Mouse (Mus musculus): Measurements from ENCODE around the gene Sds.
"Not testable (repeated sequence)": the region's sequence is repeated elsewhere in the genome, so short reads cannot be mapped to it uniquely, and the experiment has no call there.

Gene Sds

DNA sequence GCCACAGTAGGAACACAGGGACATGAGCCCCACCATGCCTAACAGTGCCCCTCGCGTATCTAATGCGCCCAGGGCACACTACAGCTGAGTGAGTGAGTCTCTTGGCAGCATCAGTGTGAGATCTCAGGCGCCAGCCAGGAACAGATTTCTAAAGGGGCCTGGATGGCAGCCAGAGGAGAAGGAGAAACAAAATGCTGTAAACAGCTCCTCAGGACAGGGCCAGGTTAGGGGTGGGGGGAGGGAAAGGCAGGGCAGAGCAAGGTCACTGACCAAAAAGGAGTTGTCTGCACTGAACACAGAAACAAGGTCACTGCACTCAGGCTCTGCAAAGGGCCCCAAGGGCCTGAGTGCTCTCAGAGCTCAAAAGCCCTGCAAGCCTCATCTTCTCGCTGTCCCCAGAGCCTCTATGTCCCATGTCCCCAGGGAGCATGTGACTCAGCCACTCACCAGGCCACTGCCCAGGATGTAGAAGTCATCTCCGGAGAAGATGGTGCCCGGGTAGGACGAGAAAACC lies 14.4 kb downstream of the Sds start:
- DNase-seq (ENCODE audit: low read depth, low spot score) = no peak

DNA sequence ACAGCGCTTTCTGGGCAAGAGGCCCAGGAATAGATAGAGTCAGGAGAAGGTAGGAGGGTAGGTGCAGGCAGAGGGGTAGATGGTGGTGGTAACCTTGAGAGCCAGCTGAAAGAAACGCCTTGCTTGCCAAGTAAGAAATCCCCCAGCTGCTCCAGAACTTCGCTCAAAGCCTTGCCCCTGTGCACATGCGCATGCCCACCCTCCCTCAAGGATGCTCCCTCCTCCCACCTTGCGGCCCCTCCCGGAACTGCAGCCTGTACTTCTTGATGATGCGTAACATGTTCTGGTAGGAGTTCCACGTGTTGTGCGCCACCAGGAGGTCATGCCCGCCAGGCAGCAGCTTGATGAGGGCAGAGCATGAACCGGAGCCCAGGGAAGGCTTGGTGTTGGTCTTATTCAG lies 16.1 kb downstream of the Sds start:
- no peak for DNase-seq (ENCODE audit: low read depth, low spot score)

DNA sequence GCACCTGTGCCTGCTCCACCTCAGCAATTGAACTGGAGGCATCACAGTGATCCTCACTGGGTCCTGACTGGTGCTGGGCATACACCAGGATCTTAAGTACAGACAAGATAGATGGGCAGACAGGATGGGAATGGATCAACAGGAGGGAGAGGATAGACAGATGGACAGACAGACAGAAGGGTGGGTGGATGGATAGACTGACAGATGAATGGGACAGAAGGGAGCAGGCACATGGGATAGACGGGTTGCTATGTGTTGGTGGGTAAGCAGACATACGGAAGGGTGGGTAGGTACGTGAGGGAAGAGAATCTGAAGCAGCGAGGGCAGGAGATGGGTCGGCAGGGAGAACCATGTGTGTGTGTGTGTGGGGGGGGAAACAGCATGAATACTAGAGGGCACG lies 17.1 kb downstream of the Sds start:
- DNase-seq (ENCODE audit: low read depth, low spot score) = no peak

DNA sequence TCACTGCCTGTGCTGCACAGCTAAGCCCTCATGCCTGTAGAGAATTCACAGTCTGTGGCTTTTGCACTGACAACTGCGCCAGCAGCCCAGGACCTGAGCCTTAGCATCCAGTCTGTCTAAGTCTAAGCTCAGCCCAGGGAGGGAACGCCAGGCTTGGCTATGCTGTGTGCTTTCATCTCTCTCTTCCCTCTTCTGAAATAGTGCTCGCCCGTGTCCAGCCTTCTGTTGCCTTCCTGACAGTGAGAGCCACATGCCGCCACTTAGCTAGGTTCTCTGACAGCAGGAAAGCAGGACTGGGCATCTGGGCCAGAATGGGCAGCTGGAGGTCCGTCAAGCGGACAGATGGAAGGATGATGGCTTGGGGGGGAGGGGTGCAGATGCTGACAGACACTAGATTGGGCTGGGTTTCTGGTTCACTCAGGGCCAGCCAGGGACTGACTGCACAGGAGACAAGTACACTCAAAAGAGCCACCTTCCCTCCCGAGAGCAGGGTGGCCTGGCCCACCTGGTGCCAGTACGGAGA lies 17.6 kb downstream of the Sds start:
- no peak for DNase-seq (ENCODE audit: low read depth, low spot score)

DNA sequence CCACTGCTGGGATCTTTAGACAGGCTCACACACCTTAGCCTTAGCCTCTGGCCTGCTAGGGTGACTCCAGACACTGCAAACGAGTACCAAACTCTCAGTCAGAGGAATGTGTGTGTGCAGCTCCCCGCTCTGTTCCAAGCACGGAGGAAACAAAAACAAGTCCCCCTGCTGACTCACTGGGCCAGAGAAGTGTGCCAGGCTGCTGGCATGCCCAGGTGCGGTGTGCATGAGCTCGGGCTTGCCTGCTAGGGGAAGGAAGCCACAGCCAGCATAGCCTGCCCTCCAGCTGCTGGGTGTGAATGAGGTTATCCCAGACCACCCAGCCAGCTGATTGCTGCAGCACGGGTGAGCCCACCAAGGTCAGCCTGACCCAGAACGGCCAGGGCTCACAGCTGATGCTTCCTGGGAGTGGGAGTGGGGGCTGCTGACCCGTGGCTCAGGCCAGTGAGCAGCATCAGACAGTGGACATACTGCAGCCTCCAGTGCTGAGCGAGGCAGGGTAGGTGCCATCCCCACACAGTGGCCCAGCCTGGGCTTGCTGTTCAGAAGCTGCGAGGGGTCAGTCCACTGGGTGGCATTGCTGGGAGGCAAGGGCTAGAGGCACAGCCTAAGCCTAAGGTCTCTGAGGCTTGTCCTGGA lies 18.9 kb downstream of the Sds start:
- no peak for DNase-seq (ENCODE audit: low read depth, low spot score)

DNA sequence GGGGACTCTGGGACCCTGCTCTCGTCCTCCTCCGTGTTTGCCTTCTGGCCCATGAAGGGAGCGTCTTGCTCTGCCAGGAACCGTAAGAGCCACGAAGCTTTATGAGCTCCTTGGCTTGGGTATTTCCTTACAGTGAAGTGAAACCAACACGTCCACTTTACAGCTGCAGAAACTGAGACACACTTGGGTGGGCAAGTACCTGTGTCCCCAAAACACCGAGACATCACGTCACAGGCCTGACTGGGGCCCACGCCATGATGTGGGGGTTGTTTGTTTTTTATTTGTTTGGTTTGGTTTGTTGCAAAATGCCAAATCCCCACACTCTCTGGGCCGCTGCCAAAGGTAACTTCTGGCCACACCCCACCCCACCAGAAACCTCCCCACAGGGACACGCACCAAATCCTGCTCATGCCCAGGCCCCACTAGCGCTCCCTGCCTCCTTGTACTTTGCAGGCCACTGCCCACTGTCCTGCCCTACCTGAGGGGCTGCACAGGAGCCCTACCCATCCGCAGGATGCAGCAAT lies 19.4 kb downstream of the Sds start:
- DNase-seq (ENCODE audit: low read depth, low spot score) = no peak

DNA sequence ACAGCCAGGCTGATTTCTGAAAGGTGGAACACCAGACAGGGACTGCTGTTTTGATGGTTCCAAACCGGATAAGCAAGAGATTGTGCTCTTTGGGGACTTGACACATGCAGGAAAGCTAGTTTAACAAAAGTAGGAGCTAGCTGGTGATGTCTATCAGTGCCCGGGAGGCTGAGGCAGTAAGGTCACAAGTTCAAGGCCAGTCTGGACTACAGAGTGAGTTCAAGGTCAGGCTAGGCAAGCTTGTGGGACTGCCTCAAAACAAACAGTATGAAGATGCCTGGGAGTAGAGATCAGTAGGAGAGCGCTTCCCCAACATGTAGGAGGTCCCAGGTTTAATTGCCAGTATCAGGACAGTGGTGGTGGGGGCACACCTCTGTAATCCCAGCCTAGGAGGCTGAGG lies 20.7 kb downstream of the Sds start:
- DNase-seq (ENCODE audit: low read depth, low spot score) = no peak

DNA sequence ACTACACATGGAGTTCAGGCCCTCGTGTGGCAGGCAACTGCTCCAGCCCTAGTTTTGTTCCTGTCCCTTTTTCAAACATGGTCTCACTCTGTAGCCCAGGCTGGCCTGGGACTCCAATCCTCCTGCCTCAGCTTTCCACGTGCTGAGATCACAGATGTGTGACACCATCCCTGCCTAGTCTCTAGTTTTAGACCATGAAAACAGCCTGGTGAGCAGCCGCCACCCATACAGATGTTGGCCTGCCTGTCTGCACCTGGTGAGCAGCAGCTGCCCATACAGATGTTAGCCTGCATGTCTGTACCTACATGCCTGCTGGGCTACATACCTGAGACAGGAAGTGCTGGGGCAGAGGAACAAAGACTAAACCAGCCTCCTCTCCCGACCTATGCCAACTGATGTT lies 22.9 kb downstream of the Sds start:
- no peak for DNase-seq (ENCODE audit: low read depth, low spot score)

DNA sequence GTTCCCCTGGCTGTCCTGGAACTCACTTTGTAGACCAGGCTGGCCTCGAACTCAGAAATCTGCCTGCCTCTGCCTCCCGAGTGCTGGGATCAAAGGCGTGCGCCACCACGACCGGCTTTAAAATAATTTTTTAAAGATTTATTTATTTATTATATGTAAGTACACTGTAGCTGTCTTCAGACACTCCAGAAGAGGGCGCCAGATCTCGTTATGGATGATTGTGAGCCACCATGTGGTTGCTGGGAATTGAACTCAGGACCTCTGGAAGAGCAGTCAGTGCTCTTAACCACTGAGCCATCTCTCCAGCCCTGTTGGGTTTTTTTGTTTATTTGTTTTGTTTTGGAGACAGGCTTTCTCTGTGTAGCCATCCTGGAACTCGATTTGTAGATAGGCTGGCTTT lies 24.3 kb downstream of the Sds start:
- not testable (repeated sequence) for DNase-seq (ENCODE audit: low read depth, low spot score)

DNA sequence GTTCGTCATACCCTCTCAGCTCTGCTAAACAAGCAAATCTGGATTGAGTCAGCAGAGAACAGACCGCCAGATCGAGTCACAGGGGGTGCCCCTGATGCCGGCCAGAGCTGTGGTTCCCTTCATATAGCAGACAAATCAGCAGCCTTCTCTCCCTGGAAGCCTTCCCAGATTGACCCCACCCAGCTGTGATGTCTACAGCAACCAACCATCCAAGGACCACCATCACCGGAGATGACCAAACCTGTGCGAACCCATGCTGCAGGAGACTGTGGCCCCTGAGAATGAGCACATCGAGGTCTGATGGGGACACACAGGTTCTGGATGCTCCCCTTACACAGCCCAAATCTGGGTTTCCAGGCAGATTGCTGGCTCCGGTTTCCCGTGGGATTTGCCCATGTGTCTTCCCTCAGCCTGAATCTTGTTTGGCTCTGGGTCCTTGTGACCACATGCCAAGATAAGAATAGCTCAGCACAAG lies 25.9 kb downstream of the Sds start:
- DNase-seq (ENCODE audit: low read depth, low spot score) = no peak

DNA sequence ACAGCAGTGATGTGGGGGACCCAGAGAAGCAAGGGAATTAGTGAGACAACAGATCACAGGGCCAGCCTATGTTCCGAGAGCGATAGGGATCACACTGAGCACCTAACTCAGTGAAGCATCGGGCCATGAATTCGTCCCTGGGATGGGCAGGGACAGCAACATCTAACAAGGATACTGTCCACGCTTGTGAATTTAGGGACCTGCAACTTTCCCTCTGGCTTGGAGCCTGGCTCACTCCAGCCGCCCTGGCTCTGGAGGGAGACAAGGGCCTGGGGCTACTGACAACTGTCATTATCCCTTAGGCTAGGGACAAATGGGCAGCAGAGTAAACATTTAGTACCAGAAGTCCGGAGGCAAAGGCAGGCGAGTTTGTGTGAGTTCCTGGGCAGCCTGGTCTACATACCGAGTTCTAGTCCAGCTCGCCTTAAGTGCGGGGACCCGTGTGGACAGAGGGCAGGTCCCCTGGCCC lies 26.4 kb downstream of the Sds start:
- DNase-seq (ENCODE audit: low read depth, low spot score) = no peak

DNA sequence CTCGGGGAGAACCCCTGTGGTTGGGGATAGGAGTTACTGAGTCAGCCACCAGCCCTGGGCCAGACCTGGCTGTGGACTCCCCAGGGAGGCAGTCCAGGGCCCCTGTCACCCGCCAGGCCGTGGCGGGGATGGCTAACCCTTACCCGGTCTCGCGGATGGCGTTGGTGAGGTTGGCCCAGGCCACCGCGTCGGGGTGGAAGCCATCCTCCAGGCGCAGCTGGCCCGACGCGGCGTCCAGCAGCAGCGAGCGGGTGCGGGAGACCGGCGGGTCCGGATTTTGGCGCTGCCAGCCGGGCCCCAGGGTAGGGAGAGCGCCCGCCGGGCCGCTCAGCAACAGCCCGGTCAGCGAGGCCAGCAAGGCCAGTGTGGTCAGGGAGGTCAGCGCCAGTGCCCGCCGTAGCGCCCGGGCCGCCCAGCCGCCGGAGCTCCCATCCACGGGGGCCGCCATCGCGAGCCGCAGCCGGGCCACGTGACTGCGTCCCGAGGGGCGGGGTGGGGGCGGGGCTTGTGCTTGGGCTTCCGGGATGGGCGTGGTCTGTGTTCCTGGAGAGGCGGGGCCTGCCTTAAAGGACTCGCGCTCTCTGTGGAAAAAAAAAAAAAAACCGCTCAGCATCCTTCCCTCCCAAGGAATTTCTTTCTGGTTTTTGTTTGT lies 26.9 kb downstream of the Sds start, which contains the start of gene Plbd2:
Gene Plbd2 (minus strand): TSS at position 482 of the 652 bp plus-strand sequence.
- DNase-seq (ENCODE audit: low read depth, low spot score) = peak; percentile 86

DNA sequence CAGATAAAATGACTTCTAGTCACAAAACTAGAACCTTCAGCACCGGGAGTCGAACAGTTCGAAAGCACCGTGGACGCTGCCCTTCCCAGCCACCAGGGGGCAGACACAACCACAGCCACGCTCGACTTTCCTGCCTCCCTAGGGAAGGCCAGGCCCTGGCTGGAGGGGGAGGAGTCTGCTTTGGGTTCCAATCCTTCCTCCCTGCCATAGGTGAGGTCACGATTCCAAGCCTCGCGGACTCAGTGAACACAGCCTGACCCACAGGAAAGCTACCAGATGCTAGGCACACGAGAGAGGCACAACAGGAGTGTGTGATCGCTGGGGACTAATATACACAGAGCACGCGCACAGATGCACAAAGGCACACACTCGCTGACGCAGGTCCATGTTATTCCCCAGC lies 29.0 kb downstream of the Sds start:
- peak; percentile 57 for DNase-seq (ENCODE audit: low read depth, low spot score)

DNA sequence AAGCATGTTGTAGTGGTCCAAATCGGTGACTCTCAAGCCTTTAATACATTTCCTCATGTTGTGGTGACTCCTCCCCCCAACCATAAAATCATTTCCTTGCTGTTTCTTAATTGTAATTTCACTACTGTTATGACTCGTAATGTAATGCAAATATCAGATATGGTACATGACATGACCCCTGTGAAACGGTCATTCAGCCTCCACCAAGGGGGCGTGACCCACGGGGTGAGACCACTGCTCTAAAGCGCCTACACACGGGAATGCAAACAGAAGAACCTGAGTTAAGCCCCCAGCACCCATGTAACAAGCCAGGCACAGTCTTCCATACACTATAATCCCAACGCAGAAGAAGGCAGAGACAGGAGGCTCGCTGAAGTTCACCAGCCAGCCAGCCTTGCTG lies 29.5 kb downstream of the Sds start:
- no peak for DNase-seq (ENCODE audit: low read depth, low spot score)

DNA sequence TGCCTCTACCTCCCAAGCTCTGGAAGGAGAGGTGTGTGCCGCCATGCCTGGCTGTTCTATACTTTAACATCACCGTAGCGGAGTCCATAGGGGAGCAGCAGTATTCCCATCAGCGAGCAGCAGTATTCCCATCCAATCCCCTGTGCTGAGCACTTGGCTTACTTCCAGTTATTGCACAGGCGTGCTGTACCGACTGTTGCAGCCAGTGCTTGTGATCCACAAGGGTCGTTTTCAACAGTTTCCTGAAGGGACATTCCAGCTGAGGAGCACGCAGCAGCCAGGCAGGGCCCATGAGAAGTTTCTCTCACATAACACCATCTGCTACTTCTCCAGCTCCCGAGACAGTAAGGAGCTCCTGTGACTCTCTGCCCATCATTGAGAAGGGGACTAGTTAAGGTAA lies 30.2 kb downstream of the Sds start:
- DNase-seq (ENCODE audit: low read depth, low spot score) = no peak

DNA sequence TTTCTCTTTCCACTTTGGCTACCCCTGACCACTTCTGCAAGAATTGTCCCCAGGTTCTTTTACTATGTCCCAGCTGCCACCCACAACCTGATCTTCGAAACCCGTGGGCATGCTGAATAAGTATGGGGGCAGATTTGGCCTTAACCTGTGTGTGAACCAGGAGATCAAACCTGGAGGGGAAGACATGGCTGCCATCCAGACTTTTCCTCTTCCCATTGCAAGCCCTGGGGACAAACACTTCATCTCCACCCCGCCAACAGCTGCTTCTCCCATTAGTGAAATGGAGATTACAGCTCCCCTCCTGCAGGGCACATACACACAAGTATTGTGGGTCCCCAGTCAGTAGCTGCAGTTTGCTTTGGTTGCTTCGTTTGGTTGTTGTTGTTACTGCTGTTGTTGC lies 31.0 kb downstream of the Sds start:
- no peak for DNase-seq (ENCODE audit: low read depth, low spot score)

DNA sequence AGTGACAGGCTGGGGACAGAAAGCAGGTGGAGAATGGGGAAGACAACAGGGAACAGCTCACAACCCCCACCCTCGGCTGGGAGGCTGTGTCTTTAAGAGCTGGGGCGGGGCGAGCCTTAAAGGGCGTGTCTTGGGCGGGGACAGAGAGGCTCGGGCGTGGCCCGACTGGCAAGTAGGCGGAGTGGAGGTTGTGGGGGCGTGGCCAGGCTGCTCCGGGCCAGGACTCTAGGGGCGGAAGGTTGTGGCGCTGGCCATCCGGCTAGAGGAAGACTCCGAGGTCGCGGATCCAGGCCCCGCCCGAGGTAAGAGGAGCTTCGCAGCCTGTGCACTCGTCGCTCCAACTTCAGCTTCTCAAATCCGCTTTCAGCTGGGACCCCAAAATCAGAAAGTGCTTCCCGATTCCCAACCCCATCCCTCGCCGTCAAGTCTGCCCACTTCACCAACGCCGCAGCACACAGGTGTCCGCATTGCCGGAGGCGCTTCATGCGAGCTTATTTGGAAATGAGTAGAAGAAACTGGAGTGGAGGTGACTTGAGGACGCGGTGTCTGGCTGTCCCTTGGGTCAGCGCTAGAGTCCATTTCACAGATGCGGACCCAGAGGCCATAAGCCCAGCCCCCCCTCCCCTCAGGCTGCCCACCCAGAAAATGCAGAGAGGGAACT lies 34.8 kb downstream of the Sds start, which contains the start of gene Slc8b1:
Gene Slc8b1 (plus strand): TSS at position 187 of the 661 bp plus-strand sequence.
- DNase-seq (ENCODE audit: low read depth, low spot score) = peak; percentile 87

DNA sequence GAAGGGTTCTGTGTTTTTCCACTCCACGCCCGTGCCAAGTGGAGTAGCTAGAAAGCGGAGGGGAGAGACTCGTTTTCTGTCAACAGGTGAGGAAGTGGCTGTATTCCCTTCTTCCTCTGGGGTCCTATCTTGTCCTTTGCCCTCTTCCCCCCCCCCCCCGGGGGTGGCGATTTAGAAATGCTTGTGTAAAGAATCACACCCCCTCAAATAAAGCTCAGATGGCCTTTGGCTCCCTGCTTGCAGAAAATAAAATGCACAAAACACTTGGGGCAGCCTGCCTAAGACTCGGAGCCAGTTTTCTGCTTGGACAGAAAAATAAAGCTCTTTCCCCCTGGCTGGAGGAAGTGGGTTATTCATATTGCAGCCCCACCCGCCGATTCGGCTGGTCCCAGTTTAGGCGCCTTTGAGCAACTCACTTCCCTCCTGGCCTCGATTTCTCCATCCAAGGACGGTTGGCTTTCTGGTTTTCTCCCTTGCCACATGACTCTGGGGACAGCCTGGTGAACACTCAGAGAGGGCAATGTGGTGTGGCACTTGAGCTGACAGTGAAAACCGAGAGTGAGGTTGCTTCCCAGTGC lies 35.4 kb downstream of the Sds start:
- no peak for DNase-seq (ENCODE audit: low read depth, low spot score)

DNA sequence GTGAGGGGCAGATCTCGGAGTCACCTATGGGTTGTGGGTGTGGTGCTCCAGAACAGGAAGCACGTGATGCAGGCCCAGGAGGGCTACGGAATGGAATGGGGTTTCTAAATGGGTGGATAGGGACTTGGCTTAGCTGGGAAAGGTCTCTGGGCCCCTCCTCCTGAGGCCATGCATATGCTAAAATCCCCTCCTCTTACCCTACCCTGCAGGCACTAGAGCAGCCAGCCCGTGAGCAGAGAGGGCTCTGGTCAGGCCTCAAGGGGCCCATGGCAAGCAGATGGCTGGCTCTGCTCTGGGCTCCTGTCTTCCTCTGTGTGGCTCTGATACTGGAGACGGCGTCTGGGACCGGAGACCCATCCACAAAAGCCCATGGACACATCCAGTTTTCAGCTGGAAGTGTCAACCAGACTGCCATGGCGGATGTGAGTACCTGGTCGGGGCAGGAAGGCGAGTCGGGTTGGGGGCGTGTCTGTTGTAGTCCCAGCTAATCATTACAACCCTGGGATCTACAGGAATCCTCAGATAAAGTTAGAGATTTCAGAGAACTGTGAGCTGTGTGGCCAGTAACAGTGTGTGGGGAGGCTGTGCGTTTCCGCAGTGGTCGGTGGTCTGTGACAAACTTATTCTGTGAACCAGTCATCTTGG lies 36.7 kb downstream of the Sds start:
- no peak for DNase-seq (ENCODE audit: low read depth, low spot score)

DNA sequence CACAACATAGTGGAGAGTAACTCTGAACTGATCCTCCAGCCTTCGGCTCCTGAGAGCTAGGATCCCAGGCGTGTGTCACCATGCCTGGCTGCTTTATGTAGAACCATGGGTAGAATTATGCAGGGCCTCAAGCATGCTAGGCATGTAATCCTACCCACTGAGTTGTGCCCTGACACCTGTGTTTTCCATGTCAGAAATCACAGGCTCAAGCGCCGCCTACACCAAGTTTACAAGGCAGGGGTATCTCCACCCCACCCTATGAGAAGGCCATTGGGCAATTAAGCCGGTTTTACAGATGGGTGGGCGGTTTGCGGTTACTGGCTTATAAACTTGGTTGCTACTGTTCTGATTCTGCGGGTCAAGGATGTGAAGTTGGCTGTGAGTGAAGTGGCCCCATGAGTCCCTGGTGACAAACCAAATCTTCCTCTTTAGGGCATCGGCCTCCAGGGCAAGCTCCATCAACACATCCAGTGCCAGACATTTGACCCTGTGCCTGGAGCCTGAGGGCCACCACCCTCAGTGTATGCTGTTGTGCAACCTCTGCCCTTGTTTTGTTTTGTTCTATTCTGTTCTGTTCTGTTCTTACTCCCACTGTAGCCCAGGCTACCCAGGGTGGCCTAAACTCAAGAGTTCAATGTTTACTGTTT lies 37.8 kb downstream of the Sds start:
- DNase-seq (ENCODE audit: low read depth, low spot score) = no peak

DNA sequence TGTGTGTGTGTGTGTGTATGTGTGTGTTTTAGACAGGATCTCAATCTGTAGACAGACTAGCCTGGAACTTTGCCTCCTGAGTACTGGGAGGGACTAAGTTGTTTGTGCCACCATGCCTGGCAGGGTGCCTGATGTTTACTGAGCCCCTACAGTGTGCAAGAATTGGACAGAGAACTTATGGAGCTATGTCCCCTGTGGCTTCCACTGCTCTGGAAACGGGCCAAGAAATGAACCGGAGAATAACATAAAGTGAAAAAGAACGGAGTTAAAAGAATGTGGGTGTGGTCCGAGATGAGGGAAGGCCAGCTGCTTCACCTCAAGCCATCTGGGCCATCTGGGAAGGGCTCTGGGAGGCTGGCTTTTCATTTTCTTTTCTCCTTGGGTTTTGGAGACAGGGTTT lies 38.4 kb downstream of the Sds start:
- DNase-seq (ENCODE audit: low read depth, low spot score) = no peak
